Mouse (Mus musculus) megakaryocyte, adult 5-6 weeks (primary cell): ENCODE data around the gene Nup62. TPM values are rescaled to one million over a fixed set of nuclear protein-coding genes. Genes with fewer than 3 reads are reported as not detected.

Experiments used
- ATAC-seq: 2 replicates; pipeline ENCODE4 v1.8.0; 2016; ENCODE audit warnings: mild to moderate bottlenecking, inconsistent platforms; ENCODE audit not compliant: poor library complexity, severe bottlenecking
- total RNA-seq, 2 experiments: library from RNA; stranded (forward) in 1 of 2; stranded (reverse) in 1 of 2; fragments of 153-499, 151-499 nt in 1 of 2; fragments of 221-1000, 200-1000 nt in 1 of 2; gene quantifications; 2 replicates each; pipeline versions ENCODE4 v1.2.3 to v1.2.4; 2015 to 2017

Nup62 gene
- total RNA-seq, 2 experiments from 2014 or later = 25.3 to 65.8 TPM

GRCm38 (mm10) chr7:44847772-44848171 lies 31.9 kb downstream of the Nup62 start:
- ATAC-seq = no peak

GRCm38 (mm10) chr7:44848561-44849415 lies 32.9 kb downstream of the Nup62 start, which contains the start of the genes Akt1s1 and Tbc1d17:
Gene Akt1s1 (plus strand): TSS chr7:44848991.
Gene Tbc1d17 (minus strand): TSS chr7:44849079.
- ATAC-seq = peak; percentile 71

GRCm38 (mm10) chr7:44849416-44850111 lies 33.7 kb downstream of the Nup62 start:
- ATAC-seq = peak; percentile 48

GRCm38 (mm10) chr7:44850146-44850545 lies 34.3 kb downstream of the Nup62 start:
- no peak for ATAC-seq

GRCm38 (mm10) chr7:44850789-44851624 lies 35.1 kb downstream of the Nup62 start:
- ATAC-seq = no peak

- ATAC-seq = no peak
Observed at GRCm38 (mm10) chr7:44851625-44852234, 35.8 kb downstream of the Nup62 start.

GRCm38 (mm10) chr7:44852259-44853027 lies 36.6 kb downstream of the Nup62 start:
- no peak for ATAC-seq

- no peak for ATAC-seq
Observed at GRCm38 (mm10) chr7:44853065-44853464, 37.2 kb downstream of the Nup62 start.

- ATAC-seq = no peak
Observed at GRCm38 (mm10) chr7:44853596-44854355, 37.9 kb downstream of the Nup62 start.

GRCm38 (mm10) chr7:44854356-44855031 lies 38.6 kb downstream of the Nup62 start:
- peak; percentile 41 for ATAC-seq

GRCm38 (mm10) chr7:44855036-44855435 lies 39.1 kb downstream of the Nup62 start:
- ATAC-seq = no peak

GRCm38 (mm10) chr7:44856265-44856916 lies 40.5 kb downstream of the Nup62 start:
- no peak for ATAC-seq

- peak; percentile 72 for ATAC-seq
Observed at GRCm38 (mm10) chr7:44857042-44857552, 41.2 kb downstream of the Nup62 start, which contains the start of gene Pnkp. Gene Pnkp (plus strand): TSS chr7:44857139.

GRCm38 (mm10) chr7:44857905-44858304 lies 42.0 kb downstream of the Nup62 start:
- ATAC-seq = peak; percentile 38

GRCm38 (mm10) chr7:44859896-44860295 lies 44.0 kb downstream of the Nup62 start:
- ATAC-seq = no peak

GRCm38 (mm10) chr7:44860576-44861428 lies 44.9 kb downstream of the Nup62 start:
- ATAC-seq = peak; percentile 20; the same call in 1 of the 2 replicates

- ATAC-seq = no peak
Observed at GRCm38 (mm10) chr7:44861429-44861816, 45.5 kb downstream of the Nup62 start.
